Mouse (Mus musculus): ENCODE measurements around the gene Enkur.
"Not testable (repeated sequence)": the region's sequence is repeated elsewhere in the genome, so short reads cannot be mapped to it uniquely, and the experiment has no call there.

The Enkur gene

DNA sequence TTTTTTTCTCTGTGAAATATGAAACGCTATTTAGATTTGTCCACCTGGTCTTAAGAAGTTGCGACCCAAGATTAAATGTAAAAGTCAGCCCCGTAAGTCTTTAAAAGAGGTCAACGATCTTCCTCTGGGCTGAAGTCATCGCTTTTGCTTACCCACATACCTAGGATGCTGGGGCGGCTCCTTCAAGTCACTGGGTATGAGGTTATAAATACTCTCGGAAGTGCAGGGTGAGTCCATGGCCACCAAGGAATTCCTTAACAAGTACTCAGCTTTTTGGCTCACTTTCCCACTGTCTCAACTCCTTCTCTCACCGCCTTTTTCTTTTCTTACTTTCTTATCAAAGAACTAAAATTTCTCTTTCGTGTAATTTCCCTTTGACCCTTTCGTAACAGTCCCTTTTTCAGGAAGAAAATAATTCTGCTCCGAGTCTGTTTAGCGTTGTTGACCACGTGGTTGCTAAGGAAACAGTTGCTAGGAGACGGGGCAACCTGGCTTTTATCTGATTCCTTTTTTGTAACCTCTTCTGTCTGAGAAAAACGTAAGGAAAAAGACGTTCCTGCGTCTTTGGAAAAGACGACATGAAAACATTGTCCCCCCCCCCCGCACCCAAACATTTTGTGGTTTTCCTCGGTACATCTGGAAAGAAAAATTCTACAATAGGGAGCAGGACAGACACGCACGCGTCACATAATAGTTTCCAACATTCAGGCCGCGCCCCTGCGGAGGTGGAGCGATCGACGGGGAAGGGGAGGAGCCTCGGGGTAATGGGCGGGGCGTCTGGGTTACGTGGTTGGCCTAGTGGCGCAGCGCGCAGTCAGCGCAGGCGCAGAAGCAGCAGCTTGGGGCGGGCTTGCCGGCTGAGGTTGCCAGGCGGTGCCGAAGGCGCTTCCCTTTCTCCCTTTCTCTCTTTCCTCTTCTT, at the start of gene Enkur, which contains the start of gene Thnsl1:
Enkur (minus strand) TSS at position 454 of the 919 bp plus-strand sequence.
Thnsl1 (plus strand) TSS at position 813 of the 919 bp plus-strand sequence.
- peak; percentile 100 for DNase-seq

DNA sequence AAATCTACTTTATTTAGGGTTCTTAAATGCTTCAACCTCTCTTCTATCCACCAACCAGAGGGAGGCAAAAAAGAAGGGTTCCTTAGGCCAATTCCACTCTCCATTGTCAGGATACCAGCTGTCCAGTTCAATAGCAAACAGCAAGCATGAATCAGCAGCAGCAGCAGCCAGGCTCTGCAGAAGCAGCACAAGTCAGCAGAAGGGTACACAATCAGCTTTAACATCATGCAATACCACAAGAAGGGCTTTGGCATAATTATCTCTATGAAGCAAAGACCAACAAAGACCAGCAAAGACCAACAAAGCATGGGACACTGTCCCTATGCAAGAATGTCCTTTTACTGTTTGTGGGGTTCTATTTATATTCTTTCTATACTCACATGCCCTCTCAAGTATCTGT, 49.1 kb upstream of the Enkur start:
- DNase-seq: no peak

DNA sequence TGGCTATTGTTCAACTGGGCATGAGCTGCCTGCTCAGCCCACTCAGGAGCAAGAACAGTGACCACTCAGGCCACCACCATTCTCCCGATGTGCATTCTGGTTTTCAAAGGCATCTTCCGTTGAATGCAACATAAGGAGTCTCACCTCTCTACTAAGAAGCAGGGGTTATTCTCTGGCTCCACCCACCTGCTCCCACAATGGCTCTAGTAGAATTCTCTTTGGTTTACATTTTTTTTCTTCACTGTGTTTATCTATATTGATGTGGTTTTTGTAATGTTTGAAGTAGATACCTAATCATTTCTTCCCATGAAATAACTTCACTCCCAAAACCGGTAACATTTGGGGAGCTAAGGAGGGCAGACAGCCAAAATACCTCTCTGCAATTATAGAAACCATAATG, 48.5 kb upstream of the Enkur start:
- DNase-seq: no peak

DNA sequence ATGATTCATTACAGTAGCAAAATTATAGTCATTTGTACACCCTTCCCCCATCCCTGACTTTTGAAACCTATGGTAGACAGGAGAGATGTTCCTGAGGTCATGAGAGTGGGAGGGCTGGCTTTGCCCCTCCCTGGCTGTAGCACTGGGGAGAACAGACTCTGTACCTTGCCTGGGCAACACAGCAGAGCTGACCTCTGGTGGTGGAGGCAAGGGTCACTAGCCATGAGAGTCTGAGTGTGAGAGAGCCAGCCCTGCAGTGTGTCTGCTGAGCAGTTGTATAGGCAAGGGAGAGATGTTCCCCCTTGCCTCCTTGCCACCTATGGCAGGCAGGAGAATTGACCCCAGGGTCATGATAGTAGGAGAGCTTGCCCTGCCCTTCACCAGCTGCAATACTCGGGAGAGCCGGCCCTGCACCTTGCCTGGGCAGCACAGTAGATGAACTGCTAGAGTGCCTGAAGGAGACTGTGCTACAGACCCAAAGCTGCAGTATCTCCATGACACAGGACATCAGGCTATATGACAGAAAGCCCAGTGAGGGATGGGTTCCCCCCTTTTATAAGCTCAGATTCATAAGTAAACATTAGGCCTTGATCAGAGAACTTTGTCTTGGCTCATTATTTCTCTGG, 40.4 kb upstream of the Enkur start:
- DNase-seq: peak; percentile 15

DNA sequence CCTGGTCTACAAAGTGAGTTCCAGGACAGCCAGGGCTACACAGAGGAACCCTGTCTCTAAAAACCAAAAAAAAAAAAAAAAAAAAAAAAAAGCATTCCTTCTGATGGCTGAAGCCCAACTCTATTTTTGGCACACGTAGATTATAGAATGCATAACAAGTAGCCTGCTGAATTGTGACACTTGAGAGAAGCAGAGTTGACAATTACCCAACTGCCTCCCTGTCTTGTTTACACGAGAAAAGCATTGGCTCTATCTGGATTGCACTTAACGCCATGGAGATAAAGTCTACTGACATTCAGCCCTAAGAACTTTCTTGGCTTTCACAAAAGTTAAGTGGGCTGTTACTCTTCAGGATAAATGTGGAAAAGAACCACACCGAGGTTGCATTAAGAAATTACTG, 39.8 kb upstream of the Enkur start:
- DNase-seq: no peak

DNA sequence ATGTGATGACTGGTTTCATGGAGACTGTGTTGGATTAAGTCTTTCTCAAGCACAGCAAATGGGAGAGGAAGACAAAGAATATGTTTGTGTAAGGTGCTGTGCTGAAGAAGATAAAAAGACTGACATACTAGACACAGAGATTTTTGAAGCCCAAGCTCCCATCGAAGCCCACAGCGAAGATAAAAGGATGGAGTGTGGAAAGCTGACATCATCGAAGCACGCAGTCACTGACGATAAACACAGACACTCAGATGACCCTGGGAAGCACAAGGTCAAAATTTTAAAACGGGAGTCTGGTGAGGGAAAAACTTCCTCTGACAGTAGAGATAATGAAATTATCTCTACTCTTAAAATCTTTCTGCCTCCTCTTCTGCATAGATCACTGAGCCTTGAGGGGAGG, 38.9 kb upstream of the Enkur start:
- not testable (repeated sequence) for DNase-seq

DNA sequence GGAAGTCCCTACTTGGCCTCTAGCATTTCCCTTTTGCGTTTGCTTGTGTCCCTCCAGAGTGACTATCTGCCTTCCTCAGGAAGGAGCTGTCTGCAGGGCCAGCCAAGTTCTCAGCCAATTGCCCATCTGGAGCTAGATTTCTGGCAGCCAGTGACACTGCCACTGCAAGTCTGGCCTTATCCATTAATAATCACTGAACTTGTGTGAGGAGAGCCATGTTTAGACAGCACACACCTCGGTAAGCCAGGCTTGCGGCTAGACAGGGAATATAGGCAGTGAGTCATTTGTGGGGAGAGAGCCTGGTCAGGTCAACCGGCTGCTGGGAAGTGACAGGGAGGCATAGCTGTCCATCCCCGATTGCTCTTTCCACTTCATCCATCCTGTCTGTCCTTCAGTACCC, 31.7 kb upstream of the Enkur start:
- no peak for DNase-seq

DNA sequence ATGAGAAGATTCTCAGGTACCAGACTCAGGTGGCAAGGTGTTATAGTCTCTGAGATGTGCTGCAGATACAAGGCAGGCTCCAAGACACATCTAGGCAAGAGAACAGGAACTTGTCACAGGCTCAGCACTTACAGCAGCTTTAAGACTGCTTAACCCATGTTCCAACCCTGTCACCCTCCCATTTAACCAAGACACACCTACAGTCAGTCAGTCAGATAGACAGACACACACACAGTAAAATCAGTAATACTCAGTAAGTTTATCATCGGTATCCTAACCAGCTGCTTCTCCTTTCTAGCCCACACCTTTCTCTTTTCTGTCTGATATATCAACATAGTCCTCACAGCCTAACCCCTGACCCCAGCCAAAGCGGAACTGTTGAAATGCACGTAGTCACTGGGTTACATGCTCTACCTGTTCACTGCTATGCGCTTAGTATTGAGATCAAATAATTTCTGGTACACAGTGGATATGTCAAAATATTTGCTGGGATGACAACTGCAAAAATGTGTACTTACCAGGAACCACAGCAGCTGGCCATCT, 30.8 kb upstream of the Enkur start:
- no peak for DNase-seq

DNA sequence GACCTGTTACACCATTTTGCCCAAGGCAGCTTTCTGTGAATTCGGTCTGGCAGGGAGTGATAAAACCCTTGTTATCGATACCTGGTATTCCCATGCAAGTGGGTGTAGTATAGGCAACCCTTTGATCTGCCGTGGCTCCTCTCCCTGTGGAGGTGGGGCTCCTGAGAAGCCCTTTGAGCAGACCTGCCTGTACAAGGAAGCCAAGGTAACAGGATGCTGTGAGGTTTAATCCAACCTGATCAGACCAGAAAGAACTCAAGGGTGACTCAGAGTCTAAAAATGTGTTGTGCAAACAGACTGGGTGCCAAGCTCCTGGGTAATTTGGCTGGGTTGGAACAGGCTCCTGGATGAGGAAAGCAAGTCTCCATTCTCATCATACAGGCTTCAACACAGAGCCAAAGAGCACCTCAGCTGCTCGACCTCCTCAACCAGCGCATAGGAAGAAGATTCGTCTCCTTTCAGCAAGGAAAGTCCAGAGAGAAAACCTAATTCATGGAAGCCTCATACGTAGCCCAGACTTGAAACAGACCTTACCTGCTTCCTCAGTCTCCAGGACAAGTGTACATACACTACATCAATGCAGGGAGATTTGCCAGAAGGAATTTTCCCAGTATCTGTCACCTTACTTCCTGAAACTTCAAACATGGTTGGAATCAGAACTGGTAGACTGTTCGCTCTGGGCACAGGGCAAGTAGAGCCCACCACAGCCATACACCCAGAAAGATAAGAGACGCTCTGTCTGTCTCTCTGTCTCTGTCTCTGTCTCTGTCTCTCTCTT, 29.9 kb upstream of the Enkur start:
- peak; percentile 15 for DNase-seq

DNA sequence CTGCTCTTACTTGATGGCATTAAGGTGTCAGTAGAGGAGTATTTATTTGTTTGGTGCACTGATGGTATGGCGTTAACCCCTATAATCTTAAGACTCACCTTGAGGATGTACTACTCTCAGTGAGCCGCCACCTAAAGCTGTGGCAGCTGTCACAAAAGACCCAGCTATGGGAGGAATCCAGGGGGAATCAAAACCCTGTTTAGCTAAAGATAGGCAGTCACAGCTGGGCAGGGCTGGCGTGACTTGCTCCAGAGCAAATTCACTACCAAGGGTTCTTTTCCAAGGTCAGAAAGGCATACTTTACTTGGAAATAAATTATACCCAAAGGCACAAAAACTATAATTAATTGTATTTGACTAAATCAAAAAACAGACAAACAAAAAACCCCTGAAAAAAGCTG, 26.0 kb upstream of the Enkur start:
- no peak for DNase-seq

DNA sequence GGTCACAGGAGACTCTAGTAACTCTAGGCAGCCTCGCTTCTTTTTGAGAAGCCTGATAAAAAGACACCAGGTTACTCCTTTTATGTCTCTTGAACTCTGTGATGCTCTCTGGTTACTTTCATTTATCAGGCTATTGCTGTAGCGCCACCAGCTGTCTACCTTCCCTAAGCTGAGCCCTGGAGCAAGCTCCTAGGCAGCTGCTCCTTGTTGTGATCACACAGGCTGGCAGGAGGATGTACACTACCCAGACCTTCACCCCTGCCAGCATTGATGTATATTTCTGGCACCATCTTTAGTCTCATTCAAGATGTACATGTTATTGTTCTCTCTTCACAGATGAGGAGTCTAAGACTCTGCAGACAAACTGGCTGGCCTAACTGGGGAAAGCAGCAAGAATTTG, 25.1 kb upstream of the Enkur start:
- no peak for DNase-seq

DNA sequence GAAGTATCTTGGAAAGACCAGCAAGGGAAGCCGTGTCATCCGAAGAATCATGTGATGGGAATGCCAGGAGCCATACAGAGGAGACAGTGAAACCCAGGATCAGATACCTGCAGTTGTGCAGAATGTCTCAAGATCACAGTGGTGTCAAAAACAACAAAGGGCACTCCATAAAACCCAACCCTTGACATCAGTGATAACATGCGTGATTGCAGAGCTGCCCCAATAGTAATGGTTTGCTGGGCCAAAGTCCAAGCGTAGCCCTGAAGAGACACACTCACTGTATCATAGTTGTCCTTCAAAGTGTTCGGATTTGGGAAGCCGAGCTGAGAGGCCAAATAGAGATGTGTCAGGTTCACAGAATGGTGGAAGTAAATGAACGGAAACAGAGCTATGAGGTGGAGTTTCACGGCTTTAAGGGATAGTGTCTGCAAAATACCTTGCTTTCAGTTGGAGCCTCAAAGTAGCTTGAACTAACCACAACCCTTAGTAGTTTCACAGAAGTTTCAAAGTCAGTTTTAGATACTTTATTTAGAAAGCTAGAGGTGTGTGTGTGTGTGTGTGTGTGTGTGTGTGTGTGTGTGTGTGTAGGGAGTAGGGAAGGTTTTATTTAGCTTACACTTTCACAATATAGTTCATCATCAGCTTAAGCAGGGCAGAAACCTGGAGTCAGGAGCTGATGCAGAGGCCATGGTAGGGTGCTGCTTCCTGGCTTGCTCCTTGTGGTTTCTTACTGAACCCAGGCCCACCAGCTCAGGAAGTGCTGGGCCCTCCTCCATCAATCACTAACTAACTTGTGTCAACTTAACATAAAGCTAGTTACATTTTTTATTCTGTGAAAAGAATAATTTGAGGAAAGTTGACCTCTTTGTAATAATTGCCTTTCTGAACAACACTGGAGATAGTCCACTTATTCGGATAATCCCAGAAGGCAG, 17.6 kb upstream of the Enkur start:
- no peak for DNase-seq

DNA sequence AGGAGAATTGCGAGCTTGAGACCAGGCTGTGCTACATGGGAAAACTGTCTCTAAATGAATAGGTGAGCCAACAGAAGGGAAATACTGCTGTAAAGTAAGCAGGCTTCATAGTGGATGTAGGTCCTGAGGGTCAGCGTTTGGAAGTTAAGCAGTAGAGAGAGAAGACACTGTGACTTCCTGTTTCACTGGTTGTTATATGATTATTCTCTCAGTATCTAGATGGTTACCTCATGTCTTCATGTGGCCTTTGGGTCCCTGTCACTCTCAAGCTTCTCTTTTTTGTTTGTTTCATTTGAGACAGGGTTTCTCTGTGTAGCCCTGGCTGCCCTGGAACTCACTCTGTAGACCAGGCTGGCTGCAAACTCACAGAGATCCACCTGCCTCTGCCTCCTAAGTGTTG, 10.1 kb upstream of the Enkur start:
- DNase-seq: no peak

DNA sequence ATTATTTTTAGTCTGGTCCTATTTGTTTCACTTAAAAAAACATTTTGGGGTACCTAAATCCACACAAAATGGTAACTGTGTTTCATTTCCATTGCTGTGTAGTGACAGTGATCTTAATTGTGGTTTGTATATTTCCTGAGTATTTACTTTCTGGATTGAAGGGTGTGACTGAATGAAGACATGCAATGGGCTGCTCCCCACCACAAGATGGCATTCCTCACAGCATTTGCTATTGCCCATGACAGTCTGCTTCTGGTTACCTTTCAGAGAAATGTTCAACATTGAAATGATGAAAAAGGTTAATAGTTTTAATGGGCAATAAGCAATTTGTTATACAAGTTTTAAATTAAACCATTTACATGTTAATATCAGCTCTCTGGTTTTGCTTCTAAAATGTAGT, 9.2 kb upstream of the Enkur start:
- no peak for DNase-seq

DNA sequence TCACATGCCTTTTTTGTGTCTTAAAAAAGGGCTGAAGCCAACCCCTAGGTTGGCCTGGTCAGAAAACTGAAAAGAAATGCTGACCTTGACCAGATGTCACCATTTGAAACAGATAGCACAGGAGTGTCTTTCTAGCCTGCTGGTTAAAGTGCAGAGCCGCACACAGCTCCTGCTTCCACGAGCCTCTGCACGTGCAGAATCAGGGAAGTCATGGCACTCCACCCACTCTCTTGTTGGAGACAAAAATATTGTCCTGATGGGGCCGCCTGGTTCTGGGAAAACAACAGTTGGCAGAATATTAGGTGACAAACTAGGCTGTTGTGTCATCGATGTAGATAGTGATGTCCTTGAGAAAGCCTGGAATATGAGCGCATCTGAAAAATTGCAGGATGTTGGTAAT, 6.2 kb upstream of the Enkur start:
- no peak for DNase-seq

DNA sequence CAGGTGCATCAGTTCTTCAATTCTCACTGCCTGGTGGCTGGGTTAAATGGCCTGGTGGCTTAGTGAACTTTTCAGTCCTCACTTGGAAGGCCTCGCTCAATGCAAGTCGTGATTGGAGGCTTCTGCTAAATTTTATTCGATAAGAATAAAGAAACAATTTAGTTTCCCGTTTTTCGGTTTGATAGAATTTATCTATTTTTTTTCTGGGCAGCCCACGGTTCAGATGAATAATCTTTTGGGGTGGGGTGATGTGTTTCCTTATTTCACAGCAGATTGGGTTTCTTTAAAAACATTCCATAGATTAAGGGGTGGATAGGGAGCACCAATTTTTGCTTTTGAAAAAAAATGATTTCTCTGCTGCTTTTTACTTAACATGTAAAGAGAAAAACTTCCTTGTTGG, 1.1 kb upstream of the Enkur start:
- DNase-seq: no peak

DNA sequence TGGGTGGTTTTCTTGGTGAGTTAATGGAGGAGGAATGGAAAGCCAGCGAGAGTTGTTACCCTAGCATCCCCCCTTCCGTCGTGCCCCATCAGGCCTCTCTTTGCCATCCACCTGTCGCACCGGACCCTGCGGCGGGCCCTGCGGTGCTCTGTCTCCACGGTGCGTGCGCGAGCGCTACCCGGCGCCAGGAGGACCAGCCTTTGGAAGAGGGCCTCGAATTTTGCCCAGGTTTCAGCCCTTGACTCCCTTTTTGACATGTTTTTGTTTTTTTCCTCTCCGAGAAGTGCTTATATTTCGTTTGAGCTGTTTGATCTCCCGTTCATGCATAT, 630 bp upstream of the Enkur start:
- DNase-seq: no peak

DNA sequence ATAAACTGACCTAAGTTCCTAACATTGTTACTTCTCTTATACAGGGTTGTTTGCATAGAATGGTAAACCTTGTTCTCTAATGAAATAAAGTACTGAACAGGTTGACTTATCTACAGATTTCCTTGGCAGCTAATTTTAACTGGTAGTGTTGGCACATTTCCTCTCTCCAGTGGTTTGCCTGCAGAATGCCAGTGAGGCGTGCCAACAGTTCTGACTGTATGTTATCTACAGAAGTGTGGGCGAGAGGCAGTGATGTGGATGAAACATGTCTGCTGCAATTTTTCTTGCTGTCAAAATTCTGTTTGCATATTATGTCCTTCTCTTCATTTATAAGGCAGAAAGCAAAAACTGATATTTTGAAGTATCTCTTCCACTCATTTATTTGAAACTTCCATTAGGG, 2.4 kb downstream of the Enkur start:
- DNase-seq: no peak

DNA sequence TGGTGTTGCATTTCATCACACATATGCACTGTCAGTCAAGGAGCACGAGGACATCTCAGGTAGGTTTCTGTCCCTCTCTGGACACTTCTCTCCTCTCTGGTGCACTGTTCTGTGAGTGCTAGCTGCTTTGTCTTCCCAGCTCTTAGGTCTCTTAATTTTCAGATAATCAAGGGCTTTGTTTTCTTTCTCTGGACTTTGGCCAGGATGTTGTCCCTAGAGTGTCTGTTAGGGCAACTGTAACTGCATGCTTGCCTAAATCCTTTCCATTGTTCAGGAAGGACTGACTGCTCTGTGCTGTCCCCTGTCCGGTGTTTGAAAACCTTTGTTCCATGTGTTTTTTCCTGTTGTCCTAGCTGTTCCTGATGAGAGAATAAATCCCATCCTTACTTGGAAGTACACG, 6.1 kb downstream of the Enkur start:
- DNase-seq: no peak

DNA sequence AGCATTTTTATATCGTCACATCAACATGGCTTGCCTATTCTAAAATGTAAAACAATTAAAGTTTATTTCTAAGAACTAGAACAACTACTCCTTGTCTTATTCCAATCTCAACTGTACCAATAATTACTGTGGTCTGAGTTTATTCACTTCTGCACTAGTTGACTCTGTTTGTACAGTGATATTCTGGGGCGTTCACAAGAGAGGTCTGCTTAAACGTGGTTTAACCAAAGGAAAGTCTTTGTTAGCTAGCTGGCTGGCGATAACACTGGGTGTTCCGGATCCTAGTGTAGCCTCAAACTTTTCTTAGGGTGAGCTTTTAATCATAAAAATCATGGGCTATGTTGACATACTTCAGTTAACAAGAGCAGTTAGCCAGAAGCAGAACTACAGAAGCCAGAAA, 9.9 kb downstream of the Enkur start:
- DNase-seq: no peak

DNA sequence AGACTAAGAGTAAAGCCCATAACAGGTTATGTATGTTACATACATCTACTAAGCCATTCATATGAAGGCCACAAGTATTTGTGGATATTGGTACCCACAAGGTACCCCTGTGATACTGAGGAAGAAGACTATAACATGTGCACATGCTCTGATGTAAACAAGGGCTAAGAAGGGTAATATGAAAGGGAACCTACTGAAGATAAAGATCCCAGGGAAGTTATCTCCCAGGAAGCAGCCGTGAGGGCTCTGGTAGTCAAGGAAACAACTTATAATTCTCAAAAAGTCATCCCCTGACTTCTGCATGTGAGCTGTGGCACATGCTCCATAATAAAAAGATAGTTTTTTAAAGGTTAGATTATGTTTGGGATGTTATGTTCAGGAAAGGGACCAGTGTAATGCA, 13.9 kb downstream of the Enkur start:
- no peak for DNase-seq

DNA sequence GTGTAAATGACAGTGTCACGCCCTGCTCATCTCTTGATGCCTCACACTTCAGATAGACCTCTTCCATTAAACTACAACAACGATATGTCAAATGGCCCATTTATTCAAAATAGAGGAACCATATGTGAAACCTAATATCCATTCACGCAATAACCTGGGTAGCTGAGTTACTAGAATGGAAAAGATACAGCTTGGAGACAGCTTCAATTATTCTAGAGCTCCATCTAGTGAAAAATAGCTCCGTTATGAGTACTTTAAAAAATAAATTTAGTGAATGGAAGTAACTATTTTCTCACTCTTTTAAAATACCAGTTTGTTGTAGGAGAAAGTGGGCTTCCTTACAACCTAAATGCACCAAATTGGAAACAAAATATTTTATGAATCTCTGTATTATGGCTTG, 16.6 kb downstream of the Enkur start:
- DNase-seq: no peak
